Mouse (Mus musculus) ZHBTc4 (cell line): Measurements from ENCODE around the gene Gpha2.

Experiments
- DNase-seq: peaks from one replicate; pipeline ENCODE4 v3.0.0-alpha.2; 2011; ENCODE audit warnings: low read depth, low spot score

The Gpha2 gene

DNA sequence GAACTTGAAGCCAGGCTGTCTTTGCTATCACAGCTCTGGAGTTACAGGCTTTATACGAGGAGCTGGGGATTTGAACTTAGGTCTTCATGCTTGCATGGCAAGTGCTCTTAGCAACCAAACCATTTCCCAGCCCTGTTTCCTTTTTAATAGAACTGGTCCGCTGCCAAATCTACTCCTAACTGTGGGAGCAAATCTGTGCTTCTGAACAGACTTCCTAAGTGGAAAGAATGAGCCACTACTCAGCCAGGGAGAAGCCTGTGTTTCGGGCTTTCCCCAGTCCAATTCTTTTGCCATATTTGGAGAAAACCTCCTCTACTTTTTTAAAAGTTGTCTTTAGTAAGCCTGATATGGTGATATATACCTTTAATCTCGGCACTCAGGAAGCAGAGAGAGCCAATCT lies 46.6 kb downstream of the Gpha2 start:
- no peak for DNase-seq

DNA sequence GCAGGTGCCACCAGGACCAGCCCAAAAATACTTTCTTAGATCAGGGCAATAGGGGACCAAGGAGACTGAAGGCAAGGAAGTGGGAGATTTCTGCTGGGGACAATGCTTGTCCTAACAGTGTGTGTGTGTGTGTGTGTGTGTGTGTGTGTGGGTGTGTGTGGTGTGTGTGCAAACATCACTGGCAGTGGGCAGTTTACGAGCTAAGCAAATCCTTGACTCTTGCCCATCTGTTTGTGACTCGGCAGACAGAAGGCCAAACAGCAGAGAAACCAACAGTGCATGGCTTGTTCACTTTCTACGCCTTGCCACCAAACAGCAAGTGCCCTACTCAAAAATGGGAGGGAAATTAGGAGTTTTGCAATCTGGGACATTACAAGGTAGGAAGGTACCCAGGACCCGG lies 47.4 kb downstream of the Gpha2 start:
- DNase-seq = no peak

DNA sequence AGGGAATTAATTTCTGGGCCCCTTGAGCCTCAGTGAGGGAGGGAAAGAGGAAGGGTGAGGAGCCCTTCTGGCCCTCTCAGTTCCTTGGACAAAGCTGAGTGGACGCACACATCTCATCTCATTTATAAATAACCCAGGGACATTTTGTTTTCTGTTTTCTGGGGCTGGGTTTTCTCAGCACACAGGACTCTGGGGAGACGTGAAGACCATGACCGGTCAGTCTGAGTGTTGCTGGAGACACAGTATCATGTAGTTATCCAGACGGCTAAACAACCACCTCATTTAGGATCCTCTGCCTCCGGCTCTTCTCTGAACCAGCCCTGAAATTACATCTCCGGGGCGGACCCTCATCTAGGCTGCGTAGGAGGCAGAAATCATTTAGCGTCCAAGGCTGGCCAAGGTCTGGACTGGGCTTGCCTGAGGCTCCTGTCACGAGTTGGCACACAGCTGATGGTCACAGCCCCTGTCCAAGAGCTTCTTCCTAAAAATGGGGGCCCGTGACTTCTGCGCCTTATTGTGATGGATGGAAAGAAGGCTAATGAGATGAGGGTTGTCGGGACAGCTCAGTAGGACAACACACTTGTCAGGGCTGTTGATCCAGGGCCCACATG lies 47.9 kb downstream of the Gpha2 start:
- no peak for DNase-seq

DNA sequence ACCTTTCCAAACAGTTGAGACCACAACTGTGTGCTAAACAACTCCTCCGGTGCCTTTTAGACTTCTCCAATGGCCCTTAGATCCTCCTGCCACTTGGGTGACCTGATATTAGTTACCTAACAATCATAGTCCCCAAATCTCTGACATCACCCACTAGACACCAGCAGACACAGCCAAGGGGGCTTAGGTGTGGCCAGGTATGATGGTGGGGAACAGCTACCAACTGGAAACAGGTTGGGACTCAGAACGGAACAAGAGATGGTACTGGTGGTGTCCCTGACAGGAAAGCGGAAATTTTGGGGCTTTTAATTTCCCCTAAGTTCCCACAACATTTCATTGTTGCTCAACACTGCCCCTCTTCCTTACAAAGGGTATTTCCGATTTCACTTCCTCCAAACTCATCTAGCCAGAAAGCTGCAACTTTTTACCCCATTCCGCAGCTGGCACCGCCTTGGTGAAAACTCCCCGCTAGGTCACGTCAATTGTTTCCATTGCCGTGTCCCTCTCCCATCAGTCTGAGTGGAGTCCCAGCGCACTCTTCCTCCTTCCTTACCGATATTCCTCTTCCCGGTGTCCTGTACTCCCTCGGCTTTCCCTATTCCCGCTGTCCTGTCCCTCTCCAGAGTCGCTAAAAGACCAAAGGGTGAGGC lies 49.7 kb downstream of the Gpha2 start:
- no peak for DNase-seq

DNA sequence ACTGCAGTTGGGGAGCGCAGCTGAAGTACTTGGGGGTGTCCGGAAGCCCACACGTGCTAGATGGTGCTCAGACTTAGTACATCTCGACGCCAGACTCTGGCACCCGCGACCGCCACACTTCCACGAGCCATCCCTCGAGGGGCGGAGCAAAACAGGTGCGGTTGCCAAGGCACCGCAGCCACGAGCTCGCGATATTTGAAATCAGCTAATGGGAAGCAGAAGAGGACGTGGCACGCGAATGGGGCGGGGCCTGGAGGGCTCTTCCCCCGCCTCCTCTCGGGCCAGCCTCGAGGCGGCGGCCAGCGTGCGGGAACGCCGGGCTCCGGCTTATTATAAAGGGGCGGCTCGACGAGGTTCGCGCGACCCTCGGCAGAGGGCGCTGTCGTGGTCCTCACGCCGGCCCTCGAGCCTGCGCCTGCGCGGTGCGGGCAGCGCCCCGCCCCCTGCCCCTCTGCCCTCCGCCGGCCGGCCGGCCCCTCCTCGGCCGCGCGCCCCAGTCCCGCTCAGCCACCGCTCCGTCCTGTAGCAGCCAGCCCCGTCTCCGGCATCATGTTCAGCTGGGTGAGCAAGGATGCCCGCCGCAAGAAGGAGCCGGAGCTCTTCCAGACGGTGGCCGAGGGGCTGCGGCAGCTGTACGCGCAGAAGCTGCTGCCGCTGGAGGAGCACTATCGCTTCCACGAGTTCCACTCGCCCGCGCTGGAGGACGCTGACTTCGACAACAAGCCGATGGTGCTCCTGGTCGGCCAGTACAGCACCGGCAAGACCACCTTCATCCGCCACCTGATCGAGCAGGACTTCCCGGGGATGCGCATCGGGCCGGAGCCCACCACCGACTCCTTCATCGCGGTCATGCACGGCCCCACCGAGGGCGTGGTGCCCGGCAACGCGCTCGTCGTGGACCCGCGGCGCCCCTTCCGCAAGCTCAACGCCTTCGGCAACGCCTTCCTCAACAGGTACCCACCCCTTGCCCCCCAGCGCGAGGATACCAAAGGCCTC lies 50.5 kb downstream of the Gpha2 start, which contains the start of gene Ehd1:
Ehd1 (plus strand) TSS at position 300 of the 996 bp plus-strand sequence.
- DNase-seq = peak; percentile 100
